Mouse (Mus musculus) heart, adult 9 months (tissue): ENCODE data around the gene Cuedc1.
"Not testable (repeated sequence)": the region's sequence is repeated elsewhere in the genome, so short reads cannot be mapped to it uniquely, and the experiment has no call there.

Source experiments
- DNase-seq, 2 experiments: peaks; one replicate each; pipeline ENCODE4 v3.0.0; 2022; ENCODE audit warnings: low spot score in 2 of 2

Gene Cuedc1

GRCm38 (mm10) chr11:88202077-88202476 lies 104.2 kb downstream of the Cuedc1 start:
- no peak for DNase-seq

GRCm38 (mm10) chr11:88203712-88204532 lies 106.1 kb downstream of the Cuedc1 start, which contains the start of gene Mrps23:
Gene Mrps23, plus strand, starts transcription at chr11:88204388.
- DNase-seq: peak; percentile 94 to 95

- no peak for DNase-seq
Observed at GRCm38 (mm10) chr11:88204593-88205368, 106.9 kb downstream of the Cuedc1 start.

GRCm38 (mm10) chr11:88206576-88206975 lies 108.7 kb downstream of the Cuedc1 start:
- not testable (repeated sequence) for DNase-seq

- DNase-seq: no peak
Observed at GRCm38 (mm10) chr11:88207697-88208096, 109.8 kb downstream of the Cuedc1 start.

- no peak for DNase-seq
Observed at GRCm38 (mm10) chr11:88211824-88212582, 114.1 kb downstream of the Cuedc1 start.

- DNase-seq: no peak
Observed at GRCm38 (mm10) chr11:88213757-88214156, 115.9 kb downstream of the Cuedc1 start.

- DNase-seq: peak; percentile 58 to 73
Observed at GRCm38 (mm10) chr11:88214881-88215831, 117.3 kb downstream of the Cuedc1 start.

- peak in 1 of 2 experiments; percentile 59 for DNase-seq
Observed at GRCm38 (mm10) chr11:88216231-88216685, 118.4 kb downstream of the Cuedc1 start.

GRCm38 (mm10) chr11:88218155-88218554 lies 120.3 kb downstream of the Cuedc1 start:
- no peak for DNase-seq

- DNase-seq: no peak
Observed at GRCm38 (mm10) chr11:88218586-88218985, 120.7 kb downstream of the Cuedc1 start.

GRCm38 (mm10) chr11:88221929-88222475 lies 124.1 kb downstream of the Cuedc1 start:
- DNase-seq: no peak

- no peak for DNase-seq
Observed at GRCm38 (mm10) chr11:88227001-88227957, 129.4 kb downstream of the Cuedc1 start.

GRCm38 (mm10) chr11:88231213-88231790 lies 133.4 kb downstream of the Cuedc1 start:
- no peak for DNase-seq

GRCm38 (mm10) chr11:88233528-88234427 lies 135.9 kb downstream of the Cuedc1 start:
- peak in 1 of 2 experiments; percentile 53 for DNase-seq

- no peak for DNase-seq
Observed at GRCm38 (mm10) chr11:88234789-88235188, 136.9 kb downstream of the Cuedc1 start.
